Mouse (Mus musculus) hindbrain, embryonic 16.5 days (tissue): ENCODE results near the gene Gm5129. TPM values are rescaled to one million over a fixed set of nuclear protein-coding genes. Genes with fewer than 3 reads are reported as not detected.
A peak's percentile ranks its signal among the peaks of the same experiment; 100 is the strongest.

Experiments used
- ATAC-seq: fragments of 200-750 bp; cut with Nextera tagmentation; 2 replicates; pipeline ENCODE4 v1.8.0; 2017; ENCODE audit warnings: moderate TSS enrichment, moderate library complexity
- H3K27ac ChIP-seq: fragments of 300-500 bp; sonication (generic); 2 replicates; pipeline ENCODE4 v1.5.1; 2014; ENCODE audit warnings: low read depth, mild to moderate bottlenecking, control low read depth, low read length, moderate library complexity
- H3K27me3 ChIP-seq: fragments of 300-500 bp; sonication (generic); replicated peaks from 2 replicates; pipeline ENCODE4 v1.6.1; 2014; ENCODE audit warnings: low read length; ENCODE audit not compliant: control insufficient read depth, insufficient read depth
- H3K36me3 ChIP-seq: fragments of 300-500 bp; sonication (generic); 2 replicates; pipeline ENCODE4 v1.6.1; 2014; ENCODE audit warnings: mild to moderate bottlenecking, low read length, moderate library complexity, mixed read lengths; ENCODE audit not compliant: control insufficient read depth, insufficient read depth
- H3K4me1 ChIP-seq: fragments of 300-500 bp; sonication (generic); 2 replicates; pipeline ENCODE4 v1.6.1; 2014; ENCODE audit warnings: low read depth, low read length; ENCODE audit not compliant: control insufficient read depth, insufficient read depth
- H3K4me2 ChIP-seq: fragments of 300-500 bp; sonication (generic); 2 replicates; pipeline ENCODE4 v1.6.1; 2014; ENCODE audit warnings: mild to moderate bottlenecking, low read length, control low read depth, moderate library complexity
- H3K4me3 ChIP-seq: fragments of 300-500 bp; sonication (generic); 2 replicates; pipeline ENCODE4 v1.5.1; 2014; ENCODE audit warnings: mild to moderate bottlenecking, low read length, control low read depth, moderate library complexity
- H3K9ac ChIP-seq: fragments of 300-500 bp; sonication (generic); 2 replicates; pipeline ENCODE4 v1.6.1; 2014; ENCODE audit warnings: low read depth, mild to moderate bottlenecking, control low read depth, low read length, moderate library complexity
- H3K9me3 ChIP-seq: fragments of 300-500 bp; sonication (generic); 2 replicates; pipeline ENCODE4 v1.6.1; 2014; ENCODE audit warnings: mild to moderate bottlenecking, low read length, moderate library complexity; ENCODE audit not compliant: control insufficient read depth
- WGBS: fragments of 180-500 bp; shearing (Covaris S2); extraction: QIAGEN DNeasy Blood & Tissue Kit; methylation state at CpG from one replicate; pipeline ENCODE4 v1.1.7; 2014; 5-methylcytosine and 5-hydroxymethylcytosine counted together
- polyA plus RNA-seq: library from polyadenylated mRNA; unstranded; fragments of >200 nt; fragmentation: Nextera tagmentation; extraction: Ambion mirVana; gene quantifications from 2 replicates; pipeline ENCODE4 v1.2.1, GENCODE M21; 2015

Gm5129 gene
- polyA plus RNA-seq, 1 experiment from 2014 or later = not detected

GRCm38 (mm10) chr5:29770935-29771334, 35.2 kb upstream of the Gm5129 start:
- no peak overlapping the region for H3K4me2 ChIP-seq
- WGBS = 77% methylated on average over 1 of the region's 1 CpGs
- H3K9ac ChIP-seq = no peak overlapping the region
- no peaks in the 10 kb centered on the region for H3K9me3 ChIP-seq
- no peaks in the 10 kb centered on the region for H3K36me3 ChIP-seq
- no peak overlapping the region for H3K27ac ChIP-seq
- ATAC-seq = no peak
- no peak overlapping the region for H3K4me3 ChIP-seq
- no peaks in the 10 kb centered on the region for H3K4me1 ChIP-seq
- no peaks in the 10 kb centered on the region for H3K27me3 ChIP-seq

- 84% methylated on average over 5 of the region's 5 CpGs for WGBS
- peaks cover 22% of the 10 kb centered on the region for H3K36me3 ChIP-seq
- no peak for ATAC-seq
Observed at GRCm38 (mm10) chr5:29759318-29759717, 23.6 kb upstream of the Gm5129 start.

GRCm38 (mm10) chr5:29752894-29753293, 17.2 kb upstream of the Gm5129 start:
- no peaks in the 10 kb centered on the region for H3K4me1 ChIP-seq
- peaks cover 37% of the 10 kb centered on the region for H3K36me3 ChIP-seq
- no peak overlapping the region for H3K4me2 ChIP-seq
- no peak overlapping the region for H3K9ac ChIP-seq
- H3K27me3 ChIP-seq = no peaks in the 10 kb centered on the region
- ATAC-seq = no peak
- H3K9me3 ChIP-seq = no peaks in the 10 kb centered on the region
- H3K27ac ChIP-seq = no peak overlapping the region
- no peak overlapping the region for H3K4me3 ChIP-seq

More at GRCm38 (mm10) chr5:29759318-29759717, 23.6 kb upstream of the Gm5129 start:
- Histone ChIP-seq H3K4me3 (no peak overlapping the region), H3K9me3 (no peaks in the 10 kb centered on the region), H3K27me3 (no peaks in the 10 kb centered on the region), H3K4me2 (no peak overlapping the region), H3K4me1 (no peaks in the 10 kb centered on the region), H3K9ac (no peak overlapping the region), H3K27ac (no peak overlapping the region)

- Histone ChIP-seq H3K4me2 (no peak overlapping the region), H3K9me3 (no peaks in the 10 kb centered on the region), H3K27me3 (no peaks in the 10 kb centered on the region), H3K4me3 (no peak overlapping the region), H3K9ac (no peak overlapping the region), H3K27ac (no peak overlapping the region), H3K36me3 (peaks cover 29% of the 10 kb centered on the region), H3K4me1 (no peaks in the 10 kb centered on the region)
- no peak for ATAC-seq
Observed at GRCm38 (mm10) chr5:29751306-29751705, 15.6 kb upstream of the Gm5129 start.

- Histone ChIP-seq H3K27ac (no peak overlapping the region), H3K4me1 (no peaks in the 10 kb centered on the region), H3K4me3 (no peak overlapping the region), H3K36me3 (peaks cover 13% of the 10 kb centered on the region), H3K4me2 (no peak overlapping the region), H3K9ac (no peak overlapping the region), H3K27me3 (no peaks in the 10 kb centered on the region), H3K9me3 (no peaks in the 10 kb centered on the region)
- ATAC-seq = no peak
- WGBS = 92% methylated on average over 2 of the region's 2 CpGs
Observed at GRCm38 (mm10) chr5:29747661-29748060, 11.9 kb upstream of the Gm5129 start.

- no peak overlapping the region for H3K4me3 ChIP-seq
- H3K4me2 ChIP-seq = no peak overlapping the region
- no peaks in the 10 kb centered on the region for H3K9me3 ChIP-seq
- H3K4me1 ChIP-seq = peaks cover 15% of the 10 kb centered on the region
- H3K9ac ChIP-seq = no peak overlapping the region
- H3K36me3 ChIP-seq = peaks cover 3% of the 10 kb centered on the region; the same call in 1 of the 2 replicates
- H3K27ac ChIP-seq = no peak overlapping the region
- WGBS = 79% methylated on average over 4 of the region's 4 CpGs
- H3K27me3 ChIP-seq = no peaks in the 10 kb centered on the region
- ATAC-seq = no peak
Observed at GRCm38 (mm10) chr5:29741093-29741492, 5.4 kb upstream of the Gm5129 start.

GRCm38 (mm10) chr5:29740651-29741050, 4.9 kb upstream of the Gm5129 start:
- WGBS = 77% methylated on average over 1 of the region's 1 CpGs
- Histone ChIP-seq H3K27me3 (no peaks in the 10 kb centered on the region), H3K4me2 (no peak overlapping the region), H3K9me3 (no peaks in the 10 kb centered on the region), H3K4me3 (no peak overlapping the region), H3K4me1 (peaks cover 15% of the 10 kb centered on the region), H3K9ac (no peak overlapping the region), H3K36me3 (peaks cover 3% of the 10 kb centered on the region; the same call in 1 of the 2 replicates), H3K27ac (no peak overlapping the region)
- no peak for ATAC-seq

- ATAC-seq = no peak
- peaks cover 20% of the 10 kb centered on the region for H3K4me1 ChIP-seq
- H3K4me2 ChIP-seq = no peak overlapping the region
- WGBS = 92% methylated on average over 4 of the region's 4 CpGs
- H3K27ac ChIP-seq = no peak overlapping the region
- no peaks in the 10 kb centered on the region for H3K27me3 ChIP-seq
- no peak overlapping the region for H3K9ac ChIP-seq
- H3K36me3 ChIP-seq = peaks cover 3% of the 10 kb centered on the region; the same call in 1 of the 2 replicates
- H3K4me3 ChIP-seq = no peak overlapping the region
- H3K9me3 ChIP-seq = no peaks in the 10 kb centered on the region
Observed at GRCm38 (mm10) chr5:29738076-29738475, 2.3 kb upstream of the Gm5129 start.

GRCm38 (mm10) chr5:29737471-29737870, 1.7 kb upstream of the Gm5129 start:
- no peaks in the 10 kb centered on the region for H3K9me3 ChIP-seq
- no peak overlapping the region for H3K4me3 ChIP-seq
- no peak overlapping the region for H3K27ac ChIP-seq
- no peaks in the 10 kb centered on the region for H3K27me3 ChIP-seq
- ATAC-seq = no peak
- peaks cover 20% of the 10 kb centered on the region for H3K4me1 ChIP-seq
- WGBS = 85% methylated on average over 5 of the region's 5 CpGs
- peak overlapping the region; percentile 67 for H3K4me2 ChIP-seq
- H3K36me3 ChIP-seq = peaks cover under 1% of the 10 kb centered on the region; the same call in 1 of the 2 replicates
- H3K9ac ChIP-seq = no peak overlapping the region

GRCm38 (mm10) chr5:29736942-29737341, 1.2 kb upstream of the Gm5129 start:
- 61% methylated on average over 9 of the region's 9 CpGs for WGBS
- Histone ChIP-seq H3K36me3 (no peaks in the 10 kb centered on the region), H3K4me3 (peak overlapping the region; percentile 88), H3K9ac (peak overlapping the region; percentile 45; the same call in 1 of the 2 replicates), H3K9me3 (no peaks in the 10 kb centered on the region), H3K27me3 (no peaks in the 10 kb centered on the region), H3K4me1 (peaks cover 20% of the 10 kb centered on the region), H3K4me2 (peak overlapping the region; percentile 67), H3K27ac (no peak overlapping the region)
- no peak for ATAC-seq
